Mouse (Mus musculus) cortical plate, adult 2 months (tissue): ENCODE measurements at regions not wholly inside any gene's neighbourhood (a gene's known extent, or its start where the extent isn't known, plus 50 kb on each side); places are given as distances from the start of the nearest gene placed in this dataset.

Experiments
- CTCF ChIP-seq: fragments of 200-500 bp; IDR thresholded peaks from 2 replicates; pipeline ENCODE4 v1.5.1; 2011; ENCODE audit warnings: mild to moderate bottlenecking, control low read depth, low read length; ENCODE audit not compliant: insufficient read depth; ENCODE audit errors: extremely low read depth
- POLR2A ChIP-seq: fragments of 200-500 bp; IDR thresholded peaks from 2 replicates; pipeline ENCODE4 v1.6.1; 2011; ENCODE audit warnings: mild to moderate bottlenecking, low read length, control low read depth; ENCODE audit not compliant: insufficient read depth; ENCODE audit errors: extremely low read depth

DNA sequence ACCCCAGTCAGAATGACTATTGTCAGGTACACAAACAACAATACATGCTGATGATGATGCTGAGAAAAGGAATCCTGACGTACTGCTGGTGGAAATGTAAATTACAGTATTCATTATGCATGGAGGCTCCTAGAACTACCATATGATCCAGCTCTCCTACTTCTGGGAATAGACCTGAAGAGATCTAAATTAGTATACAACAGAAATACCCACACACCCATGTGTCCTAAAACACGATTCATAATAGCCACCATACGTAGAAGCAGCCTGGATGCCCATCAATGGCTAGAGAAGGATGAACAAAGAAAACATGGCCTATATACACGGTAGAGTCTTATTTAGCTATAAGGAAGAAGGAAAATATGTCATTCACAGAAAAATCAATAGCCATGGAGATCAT, 82.3 kb upstream of the Ttc14 start:
- TF ChIP-seq POLR2A (no peak), CTCF (no peak)
